ENCODE assay signal across 10 mouse cellular contexts in genomic region chr6:31517681-31518337, GRCm38 (mm10). TPM values are rescaled to one million over a fixed set of nuclear protein-coding genes. Genes with fewer than 3 reads are reported as not detected.
A peak's percentile ranks its signal among the peaks of the same experiment; 100 is the strongest.
DNase-seq lines count a peak whose midpoint lies in the region; ATAC-seq and TF ChIP-seq lines count a peak whose summit lies in the region.
"Had no signal": no experiment of that assay in that cellular context is flagged by ENCODE, and none has a peak within 500 bp of the region (broad histone marks: within the 10 kb centered on the region; RNA-seq: fewer than 3 reads in every experiment).

No protein-coding gene starts in this region.

- no peak overlapping the region for H3K4me2 ChIP-seq in kidney, postnatal 0 days (ENCODE audit: low read length)

- TF ChIP-seq POLR2A in embryonic fibroblast, embryonic 13.5 days (IDR thresholded peaks at IDR 0.05; ENCODE audit: low read depth, low read length): no peak

- WGBS in kidney, postnatal 0 days: 42% methylated on average over 9 of the region's 9 CpGs

- ATAC-seq in kidney, postnatal 0 days (replicated peaks; ENCODE audit: low FRiP score, low read depth): peak; percentile 38

- peak overlapping the region; percentile 21 for H3K27ac ChIP-seq in kidney, postnatal 0 days
- peak overlapping the region; percentile 91 for H3K27ac ChIP-seq in embryonic fibroblast, embryonic 13.5 days (ENCODE audit: insufficient read depth, low read length)

- no peaks in the 10 kb centered on the region for H3K36me3 ChIP-seq in kidney, postnatal 0 days (ENCODE audit: insufficient read depth, low read length)

- no peak for TF ChIP-seq CTCF in kidney, postnatal 0 days (IDR thresholded peaks at IDR 0.05; ENCODE audit: low read depth)
- no peak for TF ChIP-seq CTCF in embryonic fibroblast, embryonic 13.5 days (IDR thresholded peaks at IDR 0.05; ENCODE audit: borderline replicate concordance, insufficient read depth, low read length)

- no peaks in the 10 kb centered on the region for H3K9me3 ChIP-seq in kidney, postnatal 0 days (replicated peaks; ENCODE audit: low read length)

- peak; percentile 31 to 33 for DNase-seq in cerebellum, postnatal 10 days
- no peak for DNase-seq in cerebellum, adult 8-10 months
- DNase-seq in kidney, postnatal 0 days (ENCODE audit: low spot score): peak; percentile 75
- DNase-seq in kidney, postnatal 36 days: no peak
- peak; percentile 48 for DNase-seq in lung, postnatal 14 days
- no peak for DNase-seq in layer of hippocampus, adult 8-10 months (ENCODE audit: low spot score in 2 of 2)
- DNase-seq in layer of hippocampus, adult 11-12 months (ENCODE audit: low spot score): no peak
- DNase-seq: cerebellum, postnatal 36 days; thymus, postnatal 25 days had no signal

- H3K9ac ChIP-seq in kidney, postnatal 0 days (ENCODE audit: low read depth, low read length): no peak overlapping the region

- H3K4me1 ChIP-seq in kidney, postnatal 0 days (replicated peaks; ENCODE audit: insufficient read depth, low read length): no peaks in the 10 kb centered on the region
- H3K4me1 ChIP-seq in embryonic fibroblast, embryonic 13.5 days (ENCODE audit: control insufficient read depth, insufficient read depth, low read length): peaks cover 18% of the 10 kb centered on the region

- no peaks in the 10 kb centered on the region for H3K27me3 ChIP-seq in kidney, postnatal 0 days (ENCODE audit: insufficient read depth, low read length)

- H3K4me3 ChIP-seq in kidney, postnatal 0 days (replicated peaks; ENCODE audit: low read depth, low read length): no peak overlapping the region
- no peak overlapping the region for H3K4me3 ChIP-seq in embryonic fibroblast, embryonic 13.5 days (ENCODE audit: insufficient read depth, low read length)

RNA-seq across cellular contexts. Expression of gene Podxl, which starts 46.0 kb away (rescaled TPM):
- polyA plus RNA-seq in kidney, postnatal 0 days (2015; fragmentation: Nextera tagmentation; extraction: Ambion mirVana): 83.3 and 85.5 TPM in 2 replicates
- 0.15 and 0.28 TPM in 2 replicates for polyA plus RNA-seq in embryonic fibroblast, embryonic 13.5 days (2011; ENCODE audit: insufficient read length, low read depth, missing spikeins)
- total RNA-seq in layer of hippocampus, adult 8-10 months (2022): 10 to 100 TPM; 17.8 to 20.8 (median 18.8) TPM

Comparison
In these comparisons a context has a peak if more than half of its experiments do, and no peak if none do; other contexts are left out.
1. DNase-seq: peak in cerebellum, postnatal 10 days (2 of 2), kidney, postnatal 0 days (single experiment) and lung, postnatal 14 days (single experiment); none in cerebellum, adult 8-10 months (single experiment), kidney, postnatal 36 days (0 of 2), layer of hippocampus, adult 8-10 months (0 of 2) and layer of hippocampus, adult 11-12 months (single experiment).
2. RNA of gene Podxl, which starts 46.0 kb away (polyA plus RNA-seq): 83.3 to 85.5 TPM in kidney, postnatal 0 days; 0.15 to 0.28 TPM in embryonic fibroblast, embryonic 13.5 days; every median in the first group is over 10 times any median in the second.